Mouse (Mus musculus) urinary bladder, adult 2 months (tissue): ENCODE measurements at regions not wholly inside any gene's neighbourhood (a gene's known extent, or its start where the extent isn't known, plus 50 kb on each side); places are given as distances from the start of the nearest gene placed in this dataset.

ENCODE experiments used
- DNase-seq: peaks from one replicate; pipeline ENCODE4 v3.0.0; 2022; ENCODE audit warnings: low spot score

GRCm38 (mm10) chr5:43339671-43340070 is 106.7 kb downstream of the Cpeb2 start:
- DNase-seq: no peak

GRCm38 (mm10) chr5:43341475-43341874 is 108.5 kb downstream of the Cpeb2 start:
- DNase-seq: no peak

- no peak for DNase-seq
Observed at GRCm38 (mm10) chr5:43344441-43344840, 111.5 kb downstream of the Cpeb2 start.

GRCm38 (mm10) chr5:43350987-43351386 is 118.0 kb downstream of the Cpeb2 start:
- no peak for DNase-seq

- DNase-seq: no peak
Observed at GRCm38 (mm10) chr5:43353021-43353990, 120.3 kb downstream of the Cpeb2 start.

GRCm38 (mm10) chr5:43354351-43354942 is 121.5 kb downstream of the Cpeb2 start:
- DNase-seq: no peak

- DNase-seq: peak; percentile 56
Observed at GRCm38 (mm10) chr5:43355026-43355580, 122.1 kb downstream of the Cpeb2 start.

- DNase-seq: no peak
Observed at GRCm38 (mm10) chr5:43355832-43356231, 122.9 kb downstream of the Cpeb2 start.

GRCm38 (mm10) chr5:43357100-43357680 is 124.2 kb downstream of the Cpeb2 start:
- DNase-seq: no peak

GRCm38 (mm10) chr5:43357901-43358300 is 124.9 kb downstream of the Cpeb2 start:
- no peak for DNase-seq

GRCm38 (mm10) chr5:43358928-43359765 is 126.2 kb downstream of the Cpeb2 start:
- no peak for DNase-seq

- no peak for DNase-seq
Observed at GRCm38 (mm10) chr5:43360298-43360697, 127.3 kb downstream of the Cpeb2 start.

- no peak for DNase-seq
Observed at GRCm38 (mm10) chr5:43361026-43361425, 128.1 kb downstream of the Cpeb2 start.

- DNase-seq: no peak
Observed at GRCm38 (mm10) chr5:43372385-43372784, 139.4 kb downstream of the Cpeb2 start.

- no peak for DNase-seq
Observed at GRCm38 (mm10) chr5:43384689-43385375, 130.5 kb upstream of the C1qtnf7 start.

- no peak for DNase-seq
Observed at GRCm38 (mm10) chr5:43390997-43391396, 124.3 kb upstream of the C1qtnf7 start.

GRCm38 (mm10) chr5:43391412-43392029 is 123.8 kb upstream of the C1qtnf7 start:
- no peak for DNase-seq

GRCm38 (mm10) chr5:43392908-43393545 is 122.3 kb upstream of the C1qtnf7 start:
- no peak for DNase-seq

- DNase-seq: no peak
Observed at GRCm38 (mm10) chr5:43417259-43417658, 98.1 kb upstream of the C1qtnf7 start.
